Mouse (Mus musculus) erythroid progenitor cell, adult 5-6 weeks (primary cell): ENCODE data around the gene Gm36245. TPM values are rescaled to one million over a fixed set of nuclear protein-coding genes. Genes with fewer than 3 reads are reported as not detected.
A peak's percentile ranks its signal among the peaks of the same experiment; 100 is the strongest.
"Not testable (repeated sequence)": the region's sequence is repeated elsewhere in the genome, so short reads cannot be mapped to it uniquely, and the experiment has no call there.

Source experiments
- ATAC-seq: replicated peaks from 2 replicates; pipeline ENCODE4 v1.8.0; 2016; ENCODE audit warnings: moderate number of reproducible peaks, mild to moderate bottlenecking, moderate TSS enrichment, inconsistent platforms; ENCODE audit not compliant: poor library complexity, low FRiP score, severe bottlenecking
- total RNA-seq, 2 experiments: library from RNA; stranded (forward) in 1 of 2; stranded (reverse) in 1 of 2; fragments of 150-400 nt in 1 of 2; fragments of 186-747, 209-891 nt in 1 of 2; gene quantifications; 2 replicates each; pipeline versions ENCODE4 v1.2.3 to v1.2.4; 2015 to 2017; ENCODE audit warnings: low replicate concordance in 2 of 2

Gene Gm36245
- total RNA-seq (2015; ENCODE audit: low replicate concordance) (not detected in 2 replicates), total RNA-seq (2017; ENCODE audit: low replicate concordance) (not detected in 2 replicates)

GRCm38 (mm10) chr15:77598958-77599357 is at the start of gene Gm36245:
Gm36245 (plus strand) TSS chr15:77599258.
- no peak for ATAC-seq

DNA sequence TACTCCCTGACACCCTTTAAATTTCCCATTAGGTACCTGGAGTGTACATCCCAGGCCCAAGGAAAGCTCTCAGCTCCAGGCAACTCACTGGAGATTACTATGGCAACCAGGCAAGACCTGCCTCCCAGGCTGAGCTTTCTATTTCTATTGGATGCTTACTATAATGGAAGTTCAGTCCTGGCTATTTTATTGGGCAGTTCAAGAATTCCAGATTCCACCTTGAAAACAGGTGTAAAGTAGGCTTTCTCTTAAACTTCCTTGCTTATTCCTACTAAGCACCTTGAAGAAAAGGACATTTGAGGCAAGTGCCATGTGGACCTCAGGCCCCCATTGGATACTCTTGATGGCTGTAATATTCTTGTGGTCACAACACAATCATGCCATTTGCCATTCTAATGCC is 37.3 kb upstream of the Gm36245 start, which contains the start of gene 1700025B11Rik:
Gene 1700025B11Rik (minus strand): TSS at position 101 of the 400 bp plus-strand sequence.
- ATAC-seq: no peak

- no peak for ATAC-seq
These were observed 35.8 kb upstream of the Gm36245 start for GRCm38 (mm10) chr15:77563219-77563618.

GRCm38 (mm10) chr15:77578801-77579200 is 20.3 kb upstream of the Gm36245 start:
- no peak for ATAC-seq

- no peak for ATAC-seq
These were observed 19.7 kb upstream of the Gm36245 start for GRCm38 (mm10) chr15:77579311-77579710.

DNA sequence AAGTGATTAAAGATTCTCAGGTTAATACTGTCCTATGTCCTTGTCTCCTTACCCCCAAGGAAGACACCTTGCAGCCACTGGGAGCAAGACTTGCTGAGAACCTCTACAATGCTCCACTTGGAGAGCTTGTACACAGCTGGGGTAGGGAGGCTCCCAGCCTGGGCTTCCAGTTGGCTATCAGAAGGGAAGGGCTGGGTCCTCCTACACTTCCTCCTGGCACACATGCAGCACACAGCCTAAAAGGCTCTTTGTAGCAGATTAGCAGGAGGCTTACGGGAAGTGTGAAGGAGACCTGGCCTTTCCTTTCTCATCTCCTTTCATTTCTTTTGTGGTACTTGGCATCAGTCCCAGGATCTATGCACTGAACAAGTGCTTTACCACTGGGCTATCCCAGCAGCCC is 17.4 kb upstream of the Gm36245 start:
- no peak for ATAC-seq

DNA sequence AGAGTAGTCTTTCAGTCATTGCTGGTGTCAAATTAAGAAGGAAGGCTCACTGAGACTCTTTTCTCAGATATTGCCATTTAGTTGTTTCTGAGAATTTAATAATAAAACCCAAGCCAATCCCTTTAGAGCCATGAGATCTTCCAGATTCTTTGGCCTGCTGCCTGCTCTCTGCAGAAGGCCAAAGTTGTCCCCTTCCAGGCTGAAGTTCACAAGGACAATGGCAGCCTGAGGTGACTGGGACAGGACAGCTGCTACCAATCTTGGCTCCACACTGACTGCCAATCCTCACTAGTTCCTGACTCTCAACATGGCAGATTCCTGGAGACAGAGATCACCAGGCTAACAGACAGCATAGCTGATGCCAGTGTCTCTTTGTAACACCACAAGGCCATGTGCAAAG is 12.0 kb upstream of the Gm36245 start:
- ATAC-seq: no peak

DNA sequence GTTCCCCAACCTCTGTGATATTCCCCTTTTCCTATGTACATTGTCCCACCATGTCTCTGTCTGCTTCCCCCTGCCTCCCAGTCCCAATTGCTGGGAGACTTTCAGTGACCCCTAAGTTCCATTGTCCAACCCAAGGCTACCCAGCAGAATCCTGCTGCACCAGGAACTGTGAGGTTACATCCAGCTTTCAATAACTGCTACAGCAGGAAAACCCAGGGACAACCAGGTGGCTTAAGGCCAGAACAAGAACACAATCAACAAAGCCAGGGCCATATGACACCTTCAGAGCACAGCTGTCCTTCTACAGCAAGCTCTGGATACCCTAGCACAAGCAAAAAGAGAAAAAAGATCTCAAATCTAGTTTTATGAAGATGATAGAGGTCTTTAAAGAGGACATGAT is 10.1 kb upstream of the Gm36245 start:
- ATAC-seq: no peak

DNA sequence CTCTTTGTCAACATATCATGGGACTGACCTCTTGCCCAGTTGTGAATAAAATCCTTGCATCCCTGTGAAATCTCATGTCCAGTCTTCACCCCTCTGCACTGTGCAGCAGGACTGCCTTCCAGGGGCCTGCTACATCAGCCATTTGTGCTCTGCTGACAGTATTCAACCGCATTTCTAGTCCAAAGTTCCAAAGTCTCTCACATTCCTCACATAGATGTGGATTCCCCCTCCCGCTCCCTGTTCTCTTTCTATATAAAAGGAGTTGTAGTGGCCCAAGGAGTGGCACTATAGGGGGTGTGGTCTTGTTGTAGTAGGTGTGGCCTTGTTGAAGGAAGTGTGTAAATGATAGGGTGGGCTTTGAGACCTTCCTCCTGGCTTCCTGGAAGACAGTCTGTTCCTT is 8.2 kb upstream of the Gm36245 start:
- no peak for ATAC-seq

GRCm38 (mm10) chr15:77593557-77593956 is 5.5 kb upstream of the Gm36245 start:
- no peak for ATAC-seq

- ATAC-seq: no peak
These were observed 3.1 kb upstream of the Gm36245 start, which contains the start of gene Apol10b for GRCm38 (mm10) chr15:77595961-77596360. Apol10b (minus strand) TSS chr15:77596125.

GRCm38 (mm10) chr15:77598429-77598828 is 629 bp upstream of the Gm36245 start:
- ATAC-seq: no peak

DNA sequence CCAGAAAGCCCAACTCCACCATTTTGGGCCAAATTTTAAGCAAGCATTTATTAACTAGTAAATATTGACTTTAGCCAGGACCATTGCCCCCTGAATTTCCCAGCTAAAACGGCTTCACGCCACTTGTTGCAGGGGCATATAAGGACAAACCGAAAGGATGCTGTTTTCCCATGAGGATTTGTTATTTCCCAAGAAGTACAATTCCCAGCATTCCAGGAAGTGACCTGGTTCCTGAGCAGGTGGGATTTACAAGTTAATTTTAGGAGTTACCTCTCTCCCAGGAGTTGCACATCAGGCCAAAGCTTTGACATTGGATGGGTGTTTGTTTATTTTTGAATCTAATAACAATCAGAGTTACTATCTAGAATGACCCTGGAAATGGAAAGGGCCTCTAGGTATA is 7.0 kb downstream of the Gm36245 start:
- no peak for ATAC-seq

- no peak for ATAC-seq
These were observed 25.7 kb downstream of the Gm36245 start for GRCm38 (mm10) chr15:77624710-77625109.

DNA sequence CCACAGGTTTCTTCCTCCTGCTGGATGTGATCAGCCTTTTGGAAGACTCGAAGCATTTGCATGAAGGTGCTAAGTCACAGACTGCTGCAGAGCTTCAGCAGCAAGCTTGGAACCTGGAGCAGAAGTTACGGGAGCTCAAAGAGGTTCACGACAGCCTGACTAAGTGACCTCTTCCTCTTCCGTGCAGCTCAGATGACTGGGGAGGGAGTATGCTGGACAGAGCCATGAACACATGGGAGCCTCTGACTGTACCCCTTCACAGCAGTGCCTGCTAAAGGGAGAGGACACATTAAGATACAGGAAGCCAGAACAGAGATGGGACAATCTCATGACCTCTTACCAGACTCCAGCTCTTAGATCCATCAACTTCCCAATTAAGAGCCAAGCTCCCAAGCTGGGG is 27.4 kb downstream of the Gm36245 start:
- ATAC-seq: not testable (repeated sequence)

GRCm38 (mm10) chr15:77628647-77629046 is 29.6 kb downstream of the Gm36245 start:
- ATAC-seq: not testable (repeated sequence)

DNA sequence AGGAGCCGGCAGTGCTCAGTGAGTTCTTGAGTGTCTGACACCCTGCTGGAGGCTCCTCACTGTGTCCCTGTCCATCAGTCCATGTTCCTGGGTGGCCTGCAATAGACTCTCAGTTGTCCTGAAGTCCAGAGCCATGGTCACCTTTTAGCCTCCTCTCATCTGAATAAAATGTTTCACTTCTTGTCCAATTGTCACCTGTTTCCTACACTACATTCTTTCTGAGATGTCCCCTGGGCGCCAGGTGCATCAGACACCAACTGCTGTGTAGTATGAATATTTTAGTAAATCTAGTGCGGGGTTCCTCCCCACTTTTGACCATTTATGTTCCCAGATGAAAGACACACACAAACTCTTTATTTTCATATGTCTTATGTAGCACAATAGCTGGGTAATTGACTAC is 30.8 kb downstream of the Gm36245 start:
- ATAC-seq: not testable (repeated sequence)

DNA sequence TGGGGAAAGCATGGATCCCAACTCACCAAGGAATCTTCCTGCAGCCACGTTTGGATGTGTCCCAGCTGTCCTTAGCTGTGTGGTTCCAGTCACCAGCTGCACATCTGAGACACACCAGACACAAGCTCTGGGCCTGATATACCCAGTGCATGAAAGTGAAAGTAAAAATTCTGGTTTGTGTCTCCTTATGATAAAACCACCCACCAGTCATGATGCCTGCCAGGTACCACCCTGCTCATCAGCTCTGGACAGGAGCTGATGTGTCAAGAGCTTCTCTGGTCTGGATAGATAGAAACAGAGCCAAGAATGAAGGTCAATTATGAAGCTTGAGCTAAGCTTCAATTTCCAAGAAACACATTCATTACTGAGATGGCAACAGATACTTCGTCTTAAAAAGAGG is 44.1 kb downstream of the Gm36245 start, which contains the start of gene Apol11b:
Gene Apol11b (minus strand): TSS at position 111 of the 400 bp plus-strand sequence.
- peak; percentile 82 for ATAC-seq

GRCm38 (mm10) chr15:77651143-77651542 is 52.1 kb downstream of the Gm36245 start:
- ATAC-seq: peak; percentile 81
